Mouse (Mus musculus): ENCODE results near the gene Sox10.

Gene Sox10

GRCm38 (mm10) chr15:79155572-79155971, 9.5 kb downstream of the Sox10 start:
- no peak for DNase-seq

GRCm38 (mm10) chr15:79152709-79153108, 12.3 kb downstream of the Sox10 start:
- no peak for DNase-seq

GRCm38 (mm10) chr15:79151881-79152280, 13.2 kb downstream of the Sox10 start:
- DNase-seq, result no peak

DNA sequence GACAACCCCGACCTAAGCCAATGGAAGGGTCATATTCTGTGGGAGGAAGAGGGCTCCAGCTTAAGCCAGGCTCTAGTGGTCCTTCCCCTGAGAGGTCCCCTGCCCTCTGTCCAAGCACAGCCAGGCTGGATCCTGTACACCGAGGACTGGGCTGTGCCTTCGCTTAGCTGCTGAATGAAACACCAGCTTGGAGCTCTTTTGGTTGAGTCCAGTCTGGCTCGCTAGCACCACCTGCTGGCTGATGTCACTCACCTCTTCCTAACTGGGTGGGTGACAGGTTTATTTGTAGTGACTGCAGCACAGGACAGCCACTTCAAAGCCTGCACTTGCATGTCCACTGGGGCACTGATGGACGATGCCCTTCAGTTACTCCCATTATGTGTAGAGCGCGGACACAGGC, 16.5 kb downstream of the Sox10 start:
- peak; percentile 93 to 95 for DNase-seq

- DNase-seq, result no peak
These were observed 19.5 kb downstream of the Sox10 start for GRCm38 (mm10) chr15:79145522-79145921.

DNA sequence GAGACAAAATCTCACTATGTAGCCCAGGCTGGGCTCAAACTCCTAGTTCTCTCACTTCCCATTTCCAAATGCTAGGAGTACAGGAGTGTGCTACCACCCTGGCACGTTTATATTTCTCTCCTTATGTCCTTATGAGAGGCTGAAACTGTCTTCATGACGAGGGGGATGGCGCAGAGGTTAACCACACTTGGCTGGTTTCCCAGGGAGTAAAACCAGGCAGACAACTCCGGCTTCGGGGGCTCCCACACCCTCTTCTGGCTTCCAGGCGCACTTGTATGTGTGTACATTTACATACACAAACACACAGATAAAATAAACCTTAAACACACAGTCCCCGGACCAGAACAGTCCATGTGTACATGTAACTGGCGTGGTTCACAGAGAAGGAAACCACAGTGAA, 21.0 kb downstream of the Sox10 start:
- no peak for DNase-seq

DNA sequence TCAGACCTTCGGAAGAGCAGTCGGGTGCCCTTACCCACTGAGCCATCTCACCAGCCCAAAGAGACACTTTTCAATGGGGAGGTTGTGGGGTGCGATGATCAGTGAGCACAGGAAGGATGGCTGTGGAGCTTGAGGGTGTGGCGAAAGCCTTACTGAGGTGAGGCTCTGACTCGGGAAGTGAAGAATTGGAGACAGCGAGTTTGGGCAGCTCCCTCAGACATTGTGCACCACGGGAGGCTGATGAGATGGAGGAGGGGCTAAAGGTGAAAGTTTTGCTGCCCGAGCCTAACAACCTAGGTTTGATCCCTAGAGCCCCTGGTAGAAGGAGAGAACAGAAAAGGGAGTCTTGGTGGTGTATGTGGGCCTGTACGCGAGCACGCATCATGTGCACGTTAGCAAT, 21.7 kb downstream of the Sox10 start:
- DNase-seq, result no peak

- DNase-seq, result no peak
These were observed 23.5 kb downstream of the Sox10 start for GRCm38 (mm10) chr15:79141566-79141917.

DNA sequence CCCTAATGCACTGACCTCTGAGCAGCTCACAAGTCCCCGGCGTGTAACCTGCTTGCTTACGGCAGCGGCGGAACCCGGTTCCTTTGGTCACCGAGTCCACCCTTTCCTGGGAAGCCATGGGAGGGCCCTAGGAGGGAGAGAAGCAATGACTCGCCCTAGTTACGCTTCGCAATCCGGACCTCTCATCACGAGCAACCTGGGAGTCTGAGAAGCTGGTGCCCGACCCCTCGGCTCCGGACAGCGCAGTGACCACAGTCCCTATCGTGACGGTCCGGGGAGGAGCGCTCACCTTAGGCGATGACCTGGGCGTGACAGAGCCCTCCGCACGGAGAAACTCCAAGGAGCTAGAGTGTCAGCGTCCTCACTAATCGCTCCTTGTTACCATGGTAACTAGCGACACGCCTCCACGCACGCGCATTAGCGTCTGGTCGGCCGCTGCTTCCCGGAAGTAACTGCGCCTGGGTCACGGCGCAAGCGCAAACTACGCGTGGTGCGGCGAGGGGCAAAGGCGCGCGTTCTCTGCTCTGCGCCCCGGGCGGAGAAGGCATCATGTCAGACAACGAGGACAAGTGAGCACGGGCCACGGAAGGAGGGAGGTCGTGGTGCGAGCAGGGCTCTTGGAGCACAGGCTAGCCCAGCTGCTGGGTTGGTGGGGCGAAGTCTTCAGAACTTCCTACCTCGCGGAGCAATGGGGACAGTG, 24.0 kb downstream of the Sox10 start, which contains the start of the genes Polr2f and 1700088E04Rik:
TSS of gene Polr2f (plus strand) at position 144 of the 700 bp plus-strand sequence.
TSS of gene 1700088E04Rik (minus strand) at position 388 of the 700 bp plus-strand sequence.
- DNase-seq, result peak; percentile 97

GRCm38 (mm10) chr15:79139640-79140039, 25.4 kb downstream of the Sox10 start:
- DNase-seq, result no peak

GRCm38 (mm10) chr15:79135783-79136575, 29.1 kb downstream of the Sox10 start:
- DNase-seq, result peak; percentile 36 to 48

GRCm38 (mm10) chr15:79135332-79135731, 29.7 kb downstream of the Sox10 start:
- DNase-seq, result no peak

DNA sequence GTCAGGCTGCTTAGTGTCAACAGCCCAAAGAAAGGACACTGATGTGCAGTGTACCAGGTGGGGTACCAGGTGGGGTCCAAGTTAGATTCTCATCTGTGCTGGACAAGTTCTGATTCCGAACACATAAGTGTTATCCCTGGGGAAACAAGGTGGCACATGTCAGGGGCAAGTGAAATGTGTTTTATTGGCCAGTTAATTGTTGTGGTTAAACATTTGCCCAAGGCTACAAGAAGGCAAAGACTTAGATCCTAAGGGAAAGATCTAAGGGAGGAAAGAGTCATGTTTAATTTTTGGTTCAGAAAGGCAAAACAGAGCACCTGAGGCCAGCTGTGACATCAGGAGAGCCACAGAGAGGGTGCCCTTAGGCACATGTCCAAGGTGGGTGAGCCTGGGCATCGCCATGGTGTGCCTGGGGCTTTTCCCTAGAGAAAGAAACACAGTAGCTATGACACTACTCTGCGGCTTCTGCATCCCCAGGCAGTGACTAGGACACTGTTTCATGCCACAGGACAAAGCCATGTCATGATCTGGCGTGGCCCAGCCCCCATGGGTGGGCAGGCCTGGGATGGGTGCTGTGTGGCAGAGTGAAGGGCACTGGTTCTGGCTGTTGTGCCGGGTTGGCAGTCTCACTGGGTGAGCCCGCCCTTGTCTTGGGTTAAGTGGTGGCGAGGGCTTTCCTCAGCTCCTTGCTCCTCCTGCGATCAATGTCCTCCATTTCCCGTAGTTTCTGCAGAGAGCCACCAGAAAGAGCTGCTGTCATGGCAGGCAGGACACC, 30.4 kb downstream of the Sox10 start:
- no peak for DNase-seq

- peak; percentile 50 to 63 for DNase-seq
These were observed 31.8 kb downstream of the Sox10 start for GRCm38 (mm10) chr15:79133191-79133661.

DNA sequence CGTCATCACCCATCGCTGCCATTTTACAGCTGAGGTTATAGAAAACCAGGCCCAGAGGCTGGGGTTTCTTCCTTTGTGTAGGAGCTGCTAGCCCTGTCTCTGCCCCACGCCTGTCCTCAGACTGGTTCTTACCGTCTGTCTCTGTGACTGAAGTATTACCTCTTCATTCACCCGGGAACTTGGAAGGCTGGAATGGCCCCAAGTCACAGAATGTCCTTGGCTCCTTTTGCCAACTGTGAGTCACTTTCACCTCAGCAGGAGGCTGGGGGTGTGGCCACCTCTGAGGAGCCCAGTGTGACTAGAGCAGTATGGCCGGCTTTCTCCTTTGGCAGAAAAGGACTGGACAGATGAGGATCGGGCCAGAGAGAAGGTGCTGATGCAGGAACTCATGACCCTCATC, 33.6 kb downstream of the Sox10 start:
- DNase-seq, result peak in 1 of 2 experiments; percentile 49

DNA sequence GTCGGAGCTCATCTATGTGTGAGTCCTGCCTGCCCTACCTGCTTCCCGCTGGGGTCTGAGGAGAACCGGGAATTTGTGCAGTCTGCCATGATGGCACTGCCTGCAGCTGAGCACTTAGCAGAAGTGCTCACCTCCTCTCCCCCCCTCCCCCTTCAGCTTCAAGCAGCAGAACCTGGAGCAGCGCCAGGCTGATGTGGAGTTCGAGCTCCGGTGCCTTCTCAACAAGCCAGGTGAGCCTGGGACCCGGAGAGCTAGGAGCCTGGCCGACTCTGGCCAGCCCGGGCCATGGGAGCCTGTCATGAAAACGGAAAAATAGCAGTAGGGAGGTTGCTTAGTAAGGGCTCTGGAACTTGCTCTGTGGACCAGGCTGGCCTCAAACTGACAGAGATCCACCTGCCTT, 34.3 kb downstream of the Sox10 start:
- DNase-seq, result peak in 1 of 2 experiments; percentile 54

DNA sequence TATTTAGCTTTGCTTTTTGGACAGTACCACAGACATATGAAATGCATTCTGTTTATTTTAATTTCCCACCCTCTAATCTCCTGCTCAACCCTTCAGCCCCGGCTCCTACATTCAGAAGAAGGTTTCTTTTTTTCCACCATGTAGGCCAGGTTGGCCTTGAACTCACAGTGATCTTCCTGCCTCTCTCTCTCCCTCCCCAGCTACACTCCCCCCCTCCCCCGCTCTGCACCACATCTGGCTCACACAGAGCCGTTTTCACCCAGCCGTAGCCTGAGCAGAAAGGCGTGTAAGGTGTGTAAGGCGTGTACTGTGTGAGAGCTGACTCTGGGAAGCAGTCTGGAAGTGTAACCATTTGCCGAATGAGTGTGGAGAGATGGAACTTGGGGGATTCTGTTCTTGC, 35.7 kb downstream of the Sox10 start:
- peak in 1 of 2 experiments; percentile 38 for DNase-seq

GRCm38 (mm10) chr15:79128208-79128607, 36.8 kb downstream of the Sox10 start:
- DNase-seq, result no peak

GRCm38 (mm10) chr15:79127101-79127500, 37.9 kb downstream of the Sox10 start:
- no peak for DNase-seq

- DNase-seq, result peak; percentile 71 to 74
These were observed 38.7 kb downstream of the Sox10 start for GRCm38 (mm10) chr15:79126217-79126932.

GRCm38 (mm10) chr15:79124331-79124875, 40.6 kb downstream of the Sox10 start:
- no peak for DNase-seq

DNA sequence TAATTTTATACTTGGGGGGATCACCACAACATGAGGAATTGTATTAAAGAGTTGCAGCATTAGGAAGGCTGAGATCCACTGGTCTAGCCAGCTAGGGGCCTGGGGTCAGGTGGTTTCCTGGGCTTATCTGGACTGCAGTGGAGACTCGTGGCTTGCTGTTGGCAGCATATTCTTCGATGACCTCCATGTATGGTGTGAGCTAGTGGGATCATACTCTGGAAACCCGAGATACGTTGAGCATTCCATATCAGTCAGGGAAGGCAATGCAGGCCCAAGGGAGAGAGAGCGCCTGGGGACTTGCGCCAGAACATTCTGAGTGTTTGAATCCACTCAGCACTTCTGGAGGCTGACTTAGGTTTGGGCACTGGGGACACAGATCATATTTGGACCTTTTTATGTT, 41.3 kb downstream of the Sox10 start:
- DNase-seq, result no peak

Measured in kidney, postnatal 4 days (tissue).